Mouse (Mus musculus) cortical plate, adult 2 months (tissue): ENCODE results near the gene Phf2.

Experiments used
- CTCF ChIP-seq: fragments of 200-500 bp; IDR thresholded peaks from 2 replicates; pipeline ENCODE4 v1.5.1; 2011; ENCODE audit warnings: mild to moderate bottlenecking, control low read depth, low read length; ENCODE audit not compliant: insufficient read depth; ENCODE audit errors: extremely low read depth
- POLR2A ChIP-seq: fragments of 200-500 bp; IDR thresholded peaks from 2 replicates; pipeline ENCODE4 v1.6.1; 2011; ENCODE audit warnings: mild to moderate bottlenecking, low read length, control low read depth; ENCODE audit not compliant: insufficient read depth; ENCODE audit errors: extremely low read depth

DNA sequence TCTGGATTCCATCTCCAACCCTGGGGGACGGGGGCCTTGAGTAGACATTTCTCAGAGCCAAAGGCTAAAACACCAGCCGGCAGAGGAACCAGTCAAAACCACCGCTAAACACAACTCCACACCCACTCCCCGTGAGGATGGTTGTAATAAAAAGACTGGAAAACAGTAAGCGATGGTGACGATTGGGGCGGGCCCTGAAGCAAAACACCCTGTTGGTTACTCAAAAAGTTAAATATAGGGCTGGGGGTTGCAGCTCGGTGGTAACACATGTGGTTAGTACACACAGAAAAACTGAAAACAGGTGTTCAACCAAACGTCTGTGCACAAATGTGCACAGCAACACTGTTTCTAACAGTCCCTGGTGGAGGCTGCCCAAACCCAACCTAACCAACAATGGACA is 7.4 kb downstream of the Phf2 start:
- TF ChIP-seq POLR2A (no peak), CTCF (no peak)
